Mouse (Mus musculus): ENCODE data around the gene Spag16. TPM values are rescaled to one million over a fixed set of nuclear protein-coding genes. Genes with fewer than 3 reads are reported as not detected.
"Not testable (repeated sequence)": the region's sequence is repeated elsewhere in the genome, so short reads cannot be mapped to it uniquely, and the experiment has no call there.

Gene Spag16
- polyA plus RNA-seq, 1 experiment from 2014 or later: 1.6 TPM

GRCm38 (mm10) chr1:69833476-69833875 lies 6.7 kb downstream of the Spag16 start:
- WGBS: 89% methylated on average over 4 of the region's 4 CpGs

GRCm38 (mm10) chr1:69853436-69853835 lies 26.7 kb downstream of the Spag16 start:
- H3K27ac ChIP-seq: no peak overlapping the region
- ATAC-seq (ENCODE audit: low FRiP score): no peak
- no peak overlapping the region for H3K4me2 ChIP-seq
- H3K9ac ChIP-seq: no peak overlapping the region
- 85% methylated on average over 7 of the region's 7 CpGs for WGBS
- no peak overlapping the region for H3K4me3 ChIP-seq (replicated peaks)
- no peaks in the 10 kb centered on the region for H3K9me3 ChIP-seq
- no peaks in the 10 kb centered on the region for H3K4me1 ChIP-seq
- no peaks in the 10 kb centered on the region for H3K36me3 ChIP-seq (replicated peaks)
- H3K27me3 ChIP-seq: no peaks in the 10 kb centered on the region

More at GRCm38 (mm10) chr1:69833476-69833875, 6.7 kb downstream of the Spag16 start:
- not testable (repeated sequence) for H3K36me3 ChIP-seq (replicated peaks); ATAC-seq (ENCODE audit: low FRiP score); H3K27me3 ChIP-seq; H3K27ac ChIP-seq; H3K9me3 ChIP-seq; H3K4me3 ChIP-seq (replicated peaks); H3K4me2 ChIP-seq; H3K4me1 ChIP-seq; H3K9ac ChIP-seq

GRCm38 (mm10) chr1:69867776-69868175 lies 41.0 kb downstream of the Spag16 start:
- H3K9ac ChIP-seq: no peak overlapping the region
- no peak overlapping the region for H3K27ac ChIP-seq
- no peak overlapping the region for H3K4me2 ChIP-seq
- WGBS: 64% methylated on average over 4 of the region's 4 CpGs
- no peak for ATAC-seq (ENCODE audit: low FRiP score)
- H3K9me3 ChIP-seq: no peaks in the 10 kb centered on the region
- H3K4me3 ChIP-seq (replicated peaks): no peak overlapping the region
- no peaks in the 10 kb centered on the region for H3K27me3 ChIP-seq
- no peaks in the 10 kb centered on the region for H3K36me3 ChIP-seq (replicated peaks)
- H3K4me1 ChIP-seq: no peaks in the 10 kb centered on the region

GRCm38 (mm10) chr1:69956606-69957005 lies 129.8 kb downstream of the Spag16 start:
- no peak for ATAC-seq (ENCODE audit: low FRiP score)
- 67% methylated on average over 3 of the region's 3 CpGs for WGBS
- Histone ChIP-seq H3K27me3 (no peaks in the 10 kb centered on the region), H3K4me1 (no peaks in the 10 kb centered on the region), H3K9ac (no peak overlapping the region), H3K27ac (no peak overlapping the region), H3K4me3 (replicated peaks) (no peak overlapping the region), H3K36me3 (replicated peaks) (no peaks in the 10 kb centered on the region), H3K9me3 (no peaks in the 10 kb centered on the region), H3K4me2 (no peak overlapping the region)

GRCm38 (mm10) chr1:69996874-69997273 lies 170.1 kb downstream of the Spag16 start:
- no peaks in the 10 kb centered on the region for H3K9me3 ChIP-seq
- H3K4me3 ChIP-seq (replicated peaks): no peak overlapping the region
- no peak for ATAC-seq (ENCODE audit: low FRiP score)
- H3K36me3 ChIP-seq (replicated peaks): no peaks in the 10 kb centered on the region
- H3K4me1 ChIP-seq: no peaks in the 10 kb centered on the region
- no peak overlapping the region for H3K9ac ChIP-seq
- no peak overlapping the region for H3K27ac ChIP-seq
- no peak overlapping the region for H3K4me2 ChIP-seq
- no peaks in the 10 kb centered on the region for H3K27me3 ChIP-seq

- ATAC-seq (ENCODE audit: low FRiP score): no peak
- Histone ChIP-seq H3K4me3 (replicated peaks) (no peak overlapping the region), H3K36me3 (replicated peaks) (no peaks in the 10 kb centered on the region), H3K9me3 (no peaks in the 10 kb centered on the region), H3K4me1 (no peaks in the 10 kb centered on the region), H3K27me3 (no peaks in the 10 kb centered on the region), H3K4me2 (no peak overlapping the region), H3K27ac (no peak overlapping the region), H3K9ac (no peak overlapping the region)
- WGBS: 81% methylated on average over 3 of the region's 3 CpGs
Observed at GRCm38 (mm10) chr1:70012991-70013390, 186.2 kb downstream of the Spag16 start.

GRCm38 (mm10) chr1:70037384-70037783 lies 210.6 kb downstream of the Spag16 start:
- H3K4me3 ChIP-seq (replicated peaks): no peak overlapping the region
- H3K9ac ChIP-seq: no peak overlapping the region
- no peaks in the 10 kb centered on the region for H3K27me3 ChIP-seq
- ATAC-seq (ENCODE audit: low FRiP score): no peak
- no peaks in the 10 kb centered on the region for H3K9me3 ChIP-seq
- H3K27ac ChIP-seq: no peak overlapping the region
- WGBS: 91% methylated on average over 3 of the region's 3 CpGs
- no peaks in the 10 kb centered on the region for H3K4me1 ChIP-seq
- H3K36me3 ChIP-seq (replicated peaks): no peaks in the 10 kb centered on the region
- no peak overlapping the region for H3K4me2 ChIP-seq

- H3K27ac ChIP-seq: no peak overlapping the region
- H3K9ac ChIP-seq: no peak overlapping the region
- no peaks in the 10 kb centered on the region for H3K36me3 ChIP-seq (replicated peaks)
- no peak overlapping the region for H3K4me2 ChIP-seq
- H3K9me3 ChIP-seq: no peaks in the 10 kb centered on the region
- no peak overlapping the region for H3K4me3 ChIP-seq (replicated peaks)
- 63% methylated on average over 1 of the region's 1 CpGs for WGBS
- H3K4me1 ChIP-seq: no peaks in the 10 kb centered on the region
- no peak for ATAC-seq (ENCODE audit: low FRiP score)
- H3K27me3 ChIP-seq: no peaks in the 10 kb centered on the region
Observed at GRCm38 (mm10) chr1:70067404-70067803, 240.6 kb downstream of the Spag16 start.

- no peak overlapping the region for H3K4me2 ChIP-seq
- H3K36me3 ChIP-seq (replicated peaks): no peaks in the 10 kb centered on the region
- WGBS: 31% methylated on average over 6 of the region's 6 CpGs
- H3K4me3 ChIP-seq (replicated peaks): no peak overlapping the region
- H3K27ac ChIP-seq: no peak overlapping the region
- H3K9me3 ChIP-seq: no peaks in the 10 kb centered on the region
- no peaks in the 10 kb centered on the region for H3K4me1 ChIP-seq
- ATAC-seq (ENCODE audit: low FRiP score): no peak
- H3K27me3 ChIP-seq: no peaks in the 10 kb centered on the region
- H3K9ac ChIP-seq: no peak overlapping the region
Observed at GRCm38 (mm10) chr1:70073440-70073839, 246.7 kb downstream of the Spag16 start.

GRCm38 (mm10) chr1:70078806-70079205 lies 252.0 kb downstream of the Spag16 start:
- Histone ChIP-seq H3K27ac (no peak overlapping the region), H3K9me3 (no peaks in the 10 kb centered on the region), H3K4me2 (no peak overlapping the region), H3K36me3 (replicated peaks) (no peaks in the 10 kb centered on the region), H3K27me3 (no peaks in the 10 kb centered on the region), H3K4me1 (no peaks in the 10 kb centered on the region), H3K4me3 (replicated peaks) (no peak overlapping the region), H3K9ac (no peak overlapping the region)
- WGBS: 89% methylated on average over 6 of the region's 6 CpGs
- no peak for ATAC-seq (ENCODE audit: low FRiP score)

- Histone ChIP-seq H3K4me3 (replicated peaks) (no peak overlapping the region), H3K36me3 (replicated peaks) (no peaks in the 10 kb centered on the region), H3K9ac (no peak overlapping the region), H3K27ac (no peak overlapping the region), H3K9me3 (no peaks in the 10 kb centered on the region), H3K4me1 (peaks cover 4% of the 10 kb centered on the region; the same call in 1 of the 2 replicates), H3K4me2 (no peak overlapping the region), H3K27me3 (no peaks in the 10 kb centered on the region)
- ATAC-seq (ENCODE audit: low FRiP score): no peak
- 58% methylated on average over 7 of the region's 7 CpGs for WGBS
Observed at GRCm38 (mm10) chr1:70082208-70082878, 255.6 kb downstream of the Spag16 start.

- Histone ChIP-seq H3K27ac (no peak overlapping the region), H3K4me3 (replicated peaks) (no peak overlapping the region), H3K9ac (no peak overlapping the region), H3K36me3 (replicated peaks) (no peaks in the 10 kb centered on the region), H3K4me1 (no peaks in the 10 kb centered on the region), H3K4me2 (no peak overlapping the region), H3K9me3 (no peaks in the 10 kb centered on the region), H3K27me3 (no peaks in the 10 kb centered on the region)
- 88% methylated on average over 8 of the region's 8 CpGs for WGBS
- ATAC-seq (ENCODE audit: low FRiP score): no peak
Observed at GRCm38 (mm10) chr1:70104683-70105082, 277.9 kb downstream of the Spag16 start.

GRCm38 (mm10) chr1:70116212-70116982 lies 289.6 kb downstream of the Spag16 start:
- Histone ChIP-seq H3K4me1 (no peaks in the 10 kb centered on the region), H3K36me3 (replicated peaks) (no peaks in the 10 kb centered on the region), H3K9ac (no peak overlapping the region), H3K9me3 (no peaks in the 10 kb centered on the region), H3K4me2 (no peak overlapping the region), H3K27ac (no peak overlapping the region), H3K4me3 (replicated peaks) (no peak overlapping the region), H3K27me3 (no peaks in the 10 kb centered on the region)
- 88% methylated on average over 4 of the region's 4 CpGs for WGBS
- no peak for ATAC-seq (ENCODE audit: low FRiP score)
